Mouse (Mus musculus) ZHBTc4 (cell line): ENCODE data around the gene Arfgef2.

ENCODE experiments used
- DNase-seq: peaks from one replicate; pipeline ENCODE4 v3.0.0-alpha.2; 2011; ENCODE audit warnings: low read depth, low spot score

Arfgef2 gene

GRCm38 (mm10) chr2:166805250-166806172, at the start of gene Arfgef2:
Gene Arfgef2, plus strand, starts transcription at chr2:166805588.
- peak; percentile 97 for DNase-seq

DNA sequence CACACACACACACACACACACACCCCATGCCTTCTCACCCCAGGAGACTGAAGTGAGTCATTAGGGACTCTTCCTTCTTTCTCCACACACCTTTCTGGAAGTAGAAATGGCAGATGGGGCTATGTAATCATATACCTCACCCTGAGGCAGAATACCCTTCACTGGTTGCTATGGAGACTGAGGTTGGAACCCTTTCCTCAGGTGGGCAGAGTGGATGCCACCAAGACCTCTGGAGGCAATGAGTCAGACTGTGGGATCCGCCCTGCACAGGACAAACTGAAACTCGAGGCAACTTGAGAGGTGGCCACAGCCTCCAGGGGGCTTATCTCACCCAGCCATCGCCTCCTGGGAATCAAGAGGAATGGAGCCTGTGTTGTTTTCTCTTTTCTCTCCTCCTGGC, 47.4 kb upstream of the Arfgef2 start:
- no peak for DNase-seq

DNA sequence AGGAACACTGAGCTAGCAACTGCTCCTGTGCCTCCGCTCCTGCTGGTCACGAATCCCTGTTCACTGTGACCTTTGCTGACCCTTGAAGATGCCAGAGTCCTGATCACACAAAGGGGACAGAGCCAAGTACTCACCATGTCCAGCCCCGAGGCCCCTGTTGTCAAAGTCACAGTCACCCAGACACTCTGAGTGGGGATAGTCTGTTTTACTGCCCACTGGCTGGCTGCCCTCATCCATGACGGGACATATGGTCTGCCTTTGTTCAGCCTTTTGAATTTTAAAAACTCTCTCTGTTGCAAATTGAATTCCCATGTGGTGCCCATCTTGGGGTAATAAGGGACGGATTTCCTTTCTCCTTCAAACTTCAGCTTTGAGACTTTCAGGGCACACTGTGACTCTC, 41.3 kb upstream of the Arfgef2 start:
- no peak for DNase-seq

GRCm38 (mm10) chr2:166767591-166767990, 37.8 kb upstream of the Arfgef2 start:
- DNase-seq, result peak; percentile 67

- DNase-seq, result no peak
Measured at GRCm38 (mm10) chr2:166771396-166771795, 34.0 kb upstream of the Arfgef2 start.

GRCm38 (mm10) chr2:166773587-166773986, 31.8 kb upstream of the Arfgef2 start:
- DNase-seq, result no peak

DNA sequence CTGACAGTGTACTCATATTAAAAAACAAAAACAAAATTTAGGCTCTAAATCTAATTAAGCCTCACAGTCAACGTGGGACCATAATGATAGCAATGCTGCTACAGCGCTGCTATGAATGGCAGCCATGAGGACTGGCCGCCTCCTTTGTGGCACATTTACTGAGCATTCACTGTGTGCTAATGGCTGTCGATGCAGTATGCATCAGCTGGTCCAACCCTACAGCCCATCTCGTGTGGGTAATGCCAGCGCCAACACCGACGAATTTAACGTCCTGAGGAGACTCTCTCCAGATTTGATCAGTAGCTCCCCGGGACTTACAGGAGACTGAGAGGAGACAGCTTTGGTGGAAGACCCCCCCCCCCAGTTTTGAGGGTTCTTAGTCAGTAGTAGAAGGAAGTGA, 31.1 kb upstream of the Arfgef2 start:
- no peak for DNase-seq

DNA sequence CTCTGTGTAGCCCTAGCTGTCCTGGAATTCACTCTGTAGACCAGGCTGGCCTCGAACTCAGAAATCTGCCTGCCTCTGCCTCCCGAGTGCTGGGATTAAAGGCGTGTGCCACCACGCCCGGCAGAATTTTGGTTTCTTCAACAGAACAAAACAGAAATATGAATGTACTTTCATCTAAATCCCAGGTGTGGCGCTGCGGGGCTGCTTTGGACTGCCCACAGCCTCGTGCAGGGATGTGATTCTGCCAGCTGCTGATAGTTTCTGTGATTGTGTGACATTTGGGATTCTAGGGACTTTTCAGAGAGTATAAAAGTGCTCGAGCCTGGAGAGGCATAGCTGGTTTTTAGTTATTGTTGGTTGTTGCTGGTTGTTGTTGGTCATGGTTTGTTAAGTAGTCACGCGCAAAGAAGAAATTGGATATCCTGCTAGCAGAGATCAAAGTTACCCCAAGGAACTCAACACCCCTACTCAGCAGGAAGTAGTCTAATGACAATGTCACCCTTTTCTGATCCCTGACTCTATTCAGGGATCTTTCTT, 30.0 kb upstream of the Arfgef2 start:
- peak; percentile 32 for DNase-seq

DNA sequence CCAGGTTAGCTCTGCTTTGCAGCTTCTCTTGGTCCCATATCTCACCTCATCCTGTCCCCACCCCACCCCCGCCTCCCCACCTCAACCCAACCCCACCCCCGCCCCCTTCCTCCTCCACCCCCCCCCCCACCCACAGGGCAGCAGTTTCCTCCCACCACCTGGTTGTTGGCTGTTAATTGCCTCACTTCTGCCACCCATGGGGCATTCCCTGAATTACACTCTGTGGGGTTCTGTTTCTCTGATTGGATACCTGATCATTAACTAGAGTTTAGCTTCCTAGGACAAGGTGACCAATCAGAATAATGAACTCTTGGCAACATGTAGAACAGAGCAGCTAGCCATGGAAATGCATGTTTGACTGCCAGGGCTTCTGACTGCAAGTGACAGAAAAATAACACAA, 29.1 kb upstream of the Arfgef2 start:
- DNase-seq, result peak; percentile 89

GRCm38 (mm10) chr2:166779956-166780355, 25.4 kb upstream of the Arfgef2 start:
- no peak for DNase-seq

DNA sequence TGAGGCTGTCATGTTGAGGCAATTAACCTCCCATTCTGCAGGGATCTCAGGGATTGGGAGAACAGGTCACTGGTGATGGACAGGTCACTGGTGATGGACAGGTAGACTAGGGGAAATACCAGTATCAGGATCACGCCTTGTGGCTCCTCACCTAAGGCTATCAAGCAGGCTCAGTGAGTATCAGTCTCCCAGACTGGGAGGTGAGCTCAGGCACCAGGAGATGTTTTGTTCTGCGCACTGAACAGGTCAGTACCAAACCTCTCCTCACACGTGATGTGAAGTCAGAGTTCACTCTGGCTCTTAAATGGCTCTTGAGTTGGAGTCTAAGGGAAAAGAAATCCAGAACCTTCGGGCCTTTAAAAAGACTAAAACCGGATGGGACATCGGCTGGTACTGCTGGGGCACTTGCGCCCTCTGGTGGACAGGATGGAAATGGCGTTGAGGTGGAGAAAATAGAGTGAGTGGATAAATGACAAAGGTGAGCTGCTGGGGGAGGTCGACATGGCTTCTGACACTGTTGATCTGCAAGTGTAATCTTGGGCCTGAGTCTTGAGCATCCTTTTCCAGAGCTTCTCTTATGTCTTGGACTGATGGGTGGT, 24.3 kb upstream of the Arfgef2 start:
- DNase-seq, result peak; percentile 83

DNA sequence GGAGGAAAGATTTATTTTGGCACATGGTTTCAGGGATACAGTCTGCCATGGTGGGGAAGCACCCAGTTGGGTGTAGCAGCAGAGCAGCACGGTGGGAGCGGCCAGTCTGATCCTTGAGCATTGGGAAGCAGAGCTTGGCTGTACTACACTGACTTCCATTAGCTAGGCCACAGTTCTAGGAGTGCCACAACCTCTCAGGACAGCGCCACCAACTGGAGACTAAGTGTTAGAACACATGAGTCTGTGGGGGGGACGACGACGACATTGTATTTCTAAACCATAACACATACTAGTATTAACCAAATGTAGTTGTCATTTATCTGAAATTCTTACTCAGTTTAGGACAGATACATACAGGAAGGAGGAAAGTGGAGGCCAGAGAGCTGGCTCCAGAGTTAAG, 21.0 kb upstream of the Arfgef2 start:
- DNase-seq, result peak; percentile 78

GRCm38 (mm10) chr2:166786353-166787004, 18.9 kb upstream of the Arfgef2 start:
- DNase-seq, result peak; percentile 99

GRCm38 (mm10) chr2:166791738-166792137, 13.7 kb upstream of the Arfgef2 start:
- peak; percentile 77 for DNase-seq

- no peak for DNase-seq
Measured at GRCm38 (mm10) chr2:166792355-166792754, 13.0 kb upstream of the Arfgef2 start, which contains the start of gene Trp53rkb. Gene Trp53rkb, plus strand, starts transcription at chr2:166792531.

GRCm38 (mm10) chr2:166793542-166794214, 11.7 kb upstream of the Arfgef2 start:
- peak; percentile 89 for DNase-seq

DNA sequence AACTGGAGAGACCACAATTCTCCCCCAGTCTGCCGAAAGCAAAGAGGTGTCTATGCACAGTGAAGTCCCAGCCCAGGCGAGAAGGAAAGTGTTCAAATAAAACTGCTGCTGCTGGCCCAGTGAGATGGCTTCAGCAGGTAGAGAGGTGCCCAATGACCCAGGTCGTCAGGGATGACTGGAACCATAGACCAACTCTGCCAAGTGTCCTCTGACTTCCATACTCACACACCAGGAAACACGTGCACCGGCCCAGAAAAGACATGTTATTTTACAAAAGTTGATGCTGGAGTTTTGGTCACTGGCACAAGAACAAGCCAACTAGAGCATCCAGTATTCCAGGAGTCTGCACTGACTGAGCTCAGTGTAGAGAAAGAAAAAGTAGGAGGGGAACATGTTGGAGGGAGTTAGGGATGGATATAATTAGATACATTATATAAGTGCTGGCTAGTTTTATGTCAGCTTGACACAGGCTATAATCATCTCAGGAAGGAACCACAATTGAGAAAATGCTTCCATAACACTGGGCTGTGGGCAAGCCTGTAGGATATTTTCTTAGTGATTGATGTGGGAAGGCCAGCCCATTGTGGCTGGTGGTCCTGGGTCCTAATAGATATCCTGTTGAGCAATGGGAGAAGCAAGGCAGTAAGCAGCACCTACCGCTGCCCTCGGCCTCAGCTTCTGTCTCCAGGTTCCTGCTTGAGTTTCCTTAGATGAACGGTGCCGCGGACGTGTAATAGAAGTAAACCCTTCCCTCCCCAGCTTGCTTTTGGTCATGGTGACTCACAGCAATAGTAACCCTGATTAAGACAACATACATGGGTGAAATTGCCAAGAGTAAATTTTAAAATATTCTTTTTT, 5.5 kb upstream of the Arfgef2 start:
- DNase-seq, result no peak

GRCm38 (mm10) chr2:166800473-166800857, 4.9 kb upstream of the Arfgef2 start:
- DNase-seq, result no peak

DNA sequence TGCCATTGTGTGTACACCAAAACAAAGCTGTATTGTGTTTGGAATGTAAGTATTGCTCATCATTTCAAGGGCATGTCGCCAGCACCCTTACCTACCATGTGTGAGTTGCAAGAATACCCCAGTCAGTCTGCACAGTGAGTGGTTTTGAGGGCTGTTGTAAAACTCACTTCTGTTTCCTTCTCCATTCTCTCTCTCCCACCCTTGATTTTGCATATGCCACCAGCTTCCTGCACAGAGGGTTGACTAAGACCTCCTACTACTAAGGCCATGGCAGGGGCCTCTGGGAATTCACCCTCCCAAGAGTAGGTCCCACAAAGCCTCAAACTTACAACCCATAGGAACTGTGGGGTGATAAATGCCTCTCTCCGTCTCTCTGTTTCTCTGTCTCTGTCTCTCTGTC, 4.0 kb upstream of the Arfgef2 start:
- no peak for DNase-seq

DNA sequence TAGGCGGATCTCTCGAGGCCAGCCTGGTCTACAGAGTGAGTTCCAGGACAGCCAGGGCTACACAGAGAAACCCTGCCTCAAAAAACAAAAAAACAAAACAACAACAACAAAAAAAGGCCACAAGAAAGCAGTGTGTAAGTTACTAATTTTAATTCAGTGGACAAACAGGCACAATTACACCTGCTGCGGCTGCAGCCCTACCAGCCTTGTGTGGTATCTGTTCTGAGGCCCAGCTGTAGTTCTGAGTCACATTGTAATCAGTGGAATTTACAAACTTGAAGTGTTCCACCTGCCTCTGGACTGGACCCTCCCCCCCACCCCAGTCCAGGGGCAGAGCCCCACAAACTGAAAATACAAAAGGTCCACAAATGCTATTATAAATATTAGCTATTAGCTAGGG, 2.1 kb upstream of the Arfgef2 start:
- DNase-seq, result no peak
